Mouse (Mus musculus) heart, postnatal 0 days (tissue): ENCODE data around the gene Scimp. TPM values are rescaled to one million over a fixed set of nuclear protein-coding genes. Genes with fewer than 3 reads are reported as not detected.

ENCODE experiments used
- ATAC-seq: fragments of 200-750 bp; cut with Nextera tagmentation; 2 replicates; pipeline ENCODE4 v1.8.0; 2017; ENCODE audit warnings: low read depth, moderate number of reproducible peaks, moderate library complexity; ENCODE audit not compliant: insufficient read depth
- DNase-seq: peaks from one replicate; pipeline ENCODE4 v3.0.0-alpha.2; 2016; ENCODE audit warnings: low spot score
- H3K27ac ChIP-seq: fragments of 300-500 bp; sonication (generic); 2 replicates; pipeline ENCODE4 v1.5.1; 2014; ENCODE audit warnings: low read depth, mild to moderate bottlenecking
- H3K27me3 ChIP-seq: fragments of 300-500 bp; sonication (generic); 2 replicates; pipeline ENCODE4 v1.6.1; 2014; ENCODE audit warnings: low read length, mixed read lengths; ENCODE audit not compliant: control insufficient read depth, insufficient read depth
- H3K36me3 ChIP-seq: fragments of 300-500 bp; sonication (generic); replicated peaks from 2 replicates; pipeline ENCODE4 v1.6.1; 2014; ENCODE audit warnings: low read length, mixed read lengths; ENCODE audit not compliant: control insufficient read depth, insufficient read depth
- H3K4me1 ChIP-seq: fragments of 300-500 bp; sonication (generic); 2 replicates; pipeline ENCODE4 v1.6.1; 2014; ENCODE audit warnings: antibody characterized with exemption; ENCODE audit not compliant: control insufficient read depth, insufficient read depth
- H3K4me2 ChIP-seq: fragments of 300-500 bp; sonication (generic); 2 replicates; pipeline ENCODE4 v1.6.1; 2014; ENCODE audit warnings: low read depth, mild to moderate bottlenecking, low read length, moderate library complexity
- H3K4me3 ChIP-seq: fragments of 300-500 bp; sonication (generic); 2 replicates; pipeline ENCODE4 v1.5.1; 2014; ENCODE audit warnings: low read depth, low read length
- H3K9ac ChIP-seq: fragments of 300-500 bp; sonication (generic); replicated peaks from 2 replicates; pipeline ENCODE4 v1.6.1; 2014; ENCODE audit warnings: low read depth, low read length, mixed read lengths
- H3K9me3 ChIP-seq: fragments of 300-500 bp; sonication (generic); replicated peaks from 2 replicates; pipeline ENCODE4 v1.6.1; 2016; ENCODE audit warnings: low read length; ENCODE audit not compliant: control insufficient read depth
- CTCF ChIP-seq: IDR thresholded peaks from 2 replicates; pipeline ENCODE4 v1.5.1; 2016; ENCODE audit warnings: antibody characterized with exemption, control low read depth, low read depth
- EP300 ChIP-seq: IDR thresholded peaks from 2 replicates; pipeline ENCODE4 v1.6.1; 2016; ENCODE audit warnings: antibody characterized with exemption, low read depth
- WGBS: fragments of 180-500 bp; shearing (Covaris S2); extraction: QIAGEN DNeasy Blood & Tissue Kit; methylation state at CpG from one replicate; pipeline ENCODE4 v1.1.7; 2014; 5-methylcytosine and 5-hydroxymethylcytosine counted together
- microRNA-seq: library from miRNA; unstranded; fragments of <30 nt; microRNA quantifications from one replicate; pipeline ENCODE4, GENCODE M21; 2016
- polyA plus RNA-seq: library from polyadenylated mRNA; unstranded; fragments of >200 nt; fragmentation: Nextera tagmentation; extraction: Ambion mirVana; gene quantifications from 2 replicates; pipeline ENCODE4 v1.2.1, GENCODE M21; 2015
- total RNA-seq: library from RNA; depleted of rRNA; stranded (reverse); fragments of >200 nt; gene quantifications from 2 replicates; pipeline ENCODE4 v1.2.3, GENCODE M21; 2014; ENCODE audit warnings: low replicate concordance; rRNA removed

Gene Scimp
- total and polyA plus RNA-seq, 2 experiments from 2014 or later = 0.38 TPM; not detected in 1

GRCm38 (mm10) chr11:70745636-70746035, 66.8 kb downstream of the Scimp start:
- TF ChIP-seq EP300 = no peak
- TF ChIP-seq CTCF = no peak
- Histone ChIP-seq H3K27ac (no peak overlapping the region), H3K9me3 (no peaks in the 10 kb centered on the region), H3K4me3 (no peak overlapping the region), H3K27me3 (no peaks in the 10 kb centered on the region), H3K9ac (no peak overlapping the region), H3K4me1 (no peaks in the 10 kb centered on the region), H3K36me3 (no peaks in the 10 kb centered on the region), H3K4me2 (no peak overlapping the region)
- no peak for DNase-seq
- 68% methylated on average over 7 of the region's 7 CpGs for whole genome bisulfite sequencing
- no peak for ATAC-seq

- Histone ChIP-seq H3K4me3 (no peak overlapping the region), H3K27me3 (no peaks in the 10 kb centered on the region), H3K36me3 (no peaks in the 10 kb centered on the region), H3K4me1 (no peaks in the 10 kb centered on the region), H3K4me2 (no peak overlapping the region), H3K9me3 (no peaks in the 10 kb centered on the region), H3K9ac (no peak overlapping the region), H3K27ac (no peak overlapping the region)
- ATAC-seq (no peak), DNase-seq (no peak)
- WGBS = 76% methylated on average over 12 of the region's 12 CpGs
- TF ChIP-seq EP300 (no peak), CTCF (no peak)
These were observed 69.6 kb downstream of the Scimp start for GRCm38 (mm10) chr11:70742581-70743459.

- TF ChIP-seq EP300 = no peak
- TF ChIP-seq CTCF = no peak
- no peaks in the 10 kb centered on the region for H3K36me3 ChIP-seq
- no peak overlapping the region for H3K27ac ChIP-seq
- H3K4me2 ChIP-seq = no peak overlapping the region
- H3K4me1 ChIP-seq = no peaks in the 10 kb centered on the region
- H3K9me3 ChIP-seq = no peaks in the 10 kb centered on the region
- WGBS = 86% methylated on average over 7 of the region's 7 CpGs
- H3K9ac ChIP-seq = no peak overlapping the region
- DNase-seq = no peak
- ATAC-seq = no peak
- H3K27me3 ChIP-seq = no peaks in the 10 kb centered on the region
- H3K4me3 ChIP-seq = no peak overlapping the region
These were observed 70.3 kb downstream of the Scimp start for GRCm38 (mm10) chr11:70742117-70742516.

- no peak for ATAC-seq
- Histone ChIP-seq H3K9ac (no peak overlapping the region), H3K36me3 (no peaks in the 10 kb centered on the region), H3K27ac (no peak overlapping the region), H3K4me2 (no peak overlapping the region), H3K4me1 (no peaks in the 10 kb centered on the region), H3K27me3 (no peaks in the 10 kb centered on the region), H3K9me3 (no peaks in the 10 kb centered on the region), H3K4me3 (no peak overlapping the region)
- DNase-seq = no peak
- 89% methylated on average over 3 of the region's 3 CpGs for WGBS
- TF ChIP-seq CTCF = no peak
- TF ChIP-seq EP300 = no peak
These were observed 70.8 kb downstream of the Scimp start for GRCm38 (mm10) chr11:70741603-70742002.

Small RNAs within 50 kb of the gene (microRNA-seq; reads per million reads assigned to microRNA genes)
- gene Gm22760 = not detected

Other genes starting within 250 kb of the Scimp start
- gene Mink1, start 249.7 kb downstream of the Scimp start, total RNA-seq = 20.4 and 38.0 TPM in 2 replicates
- 5.0 and 5.2 TPM in 2 replicates for gene Mink1, start 249.7 kb downstream of the Scimp start, polyA plus RNA-seq
- not detected in 2 replicates for gene 4930544D05Rik, start 196.7 kb downstream of the Scimp start, total RNA-seq
- not detected in 2 replicates for gene 4930544D05Rik, start 196.7 kb downstream of the Scimp start, polyA plus RNA-seq
- gene Chrne, start 193.4 kb downstream of the Scimp start, total RNA-seq = not detected in 2 replicates
- gene Chrne, start 193.4 kb downstream of the Scimp start, polyA plus RNA-seq = not detected in 2 replicates
- 0.08 TPM in 1 of 2 replicates, not detected in the other for gene Gp1ba, start 173.5 kb downstream of the Scimp start, total RNA-seq
- gene Gp1ba, start 173.5 kb downstream of the Scimp start, polyA plus RNA-seq = 0.26 and 0.27 TPM in 2 replicates
- gene Rnf167, start 165.4 kb downstream of the Scimp start, total RNA-seq = 48.3 and 66.3 TPM in 2 replicates
- gene Rnf167, start 165.4 kb downstream of the Scimp start, polyA plus RNA-seq = 61.8 and 62.5 TPM in 2 replicates
- 530 and 532 TPM in 2 replicates for gene Slc25a11, start 165.1 kb downstream of the Scimp start, total RNA-seq
- 446 and 451 TPM in 2 replicates for gene Slc25a11, start 165.1 kb downstream of the Scimp start, polyA plus RNA-seq
- 924 and 959 TPM in 2 replicates for gene Pfn1, start 157.9 kb downstream of the Scimp start, total RNA-seq
- 903 and 932 TPM in 2 replicates for gene Pfn1, start 157.9 kb downstream of the Scimp start, polyA plus RNA-seq
- gene Eno3, start 155.4 kb downstream of the Scimp start, total RNA-seq = 1,315 and 1,376 TPM in 2 replicates
- 1,204 and 1,224 TPM in 2 replicates for gene Eno3, start 155.4 kb downstream of the Scimp start, polyA plus RNA-seq
- gene Spag7, start 143.2 kb downstream of the Scimp start, total RNA-seq = 42.0 and 53.9 TPM in 2 replicates
- 154 and 175 TPM in 2 replicates for gene Spag7, start 143.2 kb downstream of the Scimp start, polyA plus RNA-seq
- 8.7 and 9.5 TPM in 2 replicates for gene Camta2, start 124.5 kb downstream of the Scimp start, total RNA-seq
- gene Camta2, start 124.5 kb downstream of the Scimp start, polyA plus RNA-seq = 10.5 and 10.7 TPM in 2 replicates
- gene Inca1, start 112.4 kb downstream of the Scimp start, total RNA-seq = 0.23 and 1.9 TPM in 2 replicates
- 3.9 and 4.0 TPM in 2 replicates for gene Inca1, start 112.4 kb downstream of the Scimp start, polyA plus RNA-seq
- gene Kif1c, start 112.0 kb downstream of the Scimp start, total RNA-seq = 92.9 and 110 TPM in 2 replicates
- 6.3 and 6.4 TPM in 2 replicates for gene Kif1c, start 112.0 kb downstream of the Scimp start, polyA plus RNA-seq
- gene Zfp3, start 48.4 kb downstream of the Scimp start, total RNA-seq = 4.2 and 4.9 TPM in 2 replicates
- 9.6 and 10.8 TPM in 2 replicates for gene Zfp3, start 48.4 kb downstream of the Scimp start, polyA plus RNA-seq
- 10.5 and 12.2 TPM in 2 replicates for gene Rabep1, start 32.2 kb upstream of the Scimp start, total RNA-seq
- 29.8 and 32.2 TPM in 2 replicates for gene Rabep1, start 32.2 kb upstream of the Scimp start, polyA plus RNA-seq
- 49.9 and 66.8 TPM in 2 replicates for gene Nup88, start 157.4 kb upstream of the Scimp start, total RNA-seq
- 81.5 and 88.4 TPM in 2 replicates for gene Nup88, start 157.4 kb upstream of the Scimp start, polyA plus RNA-seq
- 12.7 and 25.3 TPM in 2 replicates for gene Rpain, start 157.6 kb upstream of the Scimp start, total RNA-seq
- 45.9 and 53.2 TPM in 2 replicates for gene Rpain, start 157.6 kb upstream of the Scimp start, polyA plus RNA-seq
- gene C1qbp, start 170.4 kb upstream of the Scimp start, total RNA-seq = 10.3 and 20.6 TPM in 2 replicates
- gene C1qbp, start 170.4 kb upstream of the Scimp start, polyA plus RNA-seq = 308 and 311 TPM in 2 replicates
- 19.6 and 20.6 TPM in 2 replicates for gene Dhx33, start 191.9 kb upstream of the Scimp start, total RNA-seq
- 5.8 and 6.3 TPM in 2 replicates for gene Dhx33, start 191.9 kb upstream of the Scimp start, polyA plus RNA-seq
- 3.1 and 5.5 TPM in 2 replicates for gene Mis12, start 207.0 kb upstream of the Scimp start, total RNA-seq
- 11.2 and 11.4 TPM in 2 replicates for gene Mis12, start 207.0 kb upstream of the Scimp start, polyA plus RNA-seq
- gene Derl2, start 207.3 kb upstream of the Scimp start, total RNA-seq = 30.0 and 37.3 TPM in 2 replicates
- gene Derl2, start 207.3 kb upstream of the Scimp start, polyA plus RNA-seq = 32.3 and 36.5 TPM in 2 replicates
- 4.4 and 5.4 TPM in 2 replicates for gene 6330403K07Rik, start 220.9 kb upstream of the Scimp start, total RNA-seq
- 6.0 and 8.1 TPM in 2 replicates for gene 6330403K07Rik, start 220.9 kb upstream of the Scimp start, polyA plus RNA-seq